Mouse (Mus musculus): ENCODE measurements around the gene Tns3. TPM values are rescaled to one million over a fixed set of nuclear protein-coding genes. Genes with fewer than 3 reads are reported as not detected.

Tns3 gene
- polyA plus RNA-seq, 1 experiment = 29.2 TPM

DNA sequence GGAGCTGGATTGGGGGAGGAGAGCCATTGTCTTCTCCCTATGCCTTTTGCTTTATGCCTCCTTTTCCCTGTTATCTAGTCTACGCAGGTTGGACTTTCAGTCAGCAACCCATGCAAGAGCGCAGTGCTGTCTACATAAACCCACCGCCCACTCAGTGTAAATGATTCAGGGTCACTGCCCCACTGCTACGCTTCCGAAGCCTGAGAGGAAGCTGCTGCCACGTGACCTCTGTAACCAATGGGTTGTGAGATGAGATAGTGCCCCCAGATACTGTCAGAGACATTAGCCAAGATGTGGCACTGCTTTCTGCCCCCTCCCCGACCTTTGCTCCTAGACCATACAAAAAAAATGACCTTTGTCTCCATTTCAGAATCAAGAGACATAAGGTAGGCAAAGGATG is 268.0 kb downstream of the Tns3 start:
- no peak for DNase-seq
- Histone ChIP-seq H3K27ac (ENCODE audit: insufficient read depth, low read length) (no peak overlapping the region), H3K27me3 (ENCODE audit: control insufficient read depth, insufficient read depth, low read length) (no peaks in the 10 kb centered on the region), H3K4me3 (replicated peaks; ENCODE audit: insufficient read depth, low read depth, low read length) (no peak overlapping the region), H3K4me1 (ENCODE audit: control insufficient read depth, insufficient read depth, low read length) (no peaks in the 10 kb centered on the region)
- TF ChIP-seq POLR2A (IDR thresholded peaks at IDR 0.05; ENCODE audit: borderline replicate concordance, insufficient read depth, low read length) (no peak), CTCF (IDR thresholded peaks at IDR 0.05; ENCODE audit: borderline replicate concordance, insufficient read depth, low read depth, low read length) (no peak)
- 88% methylated on average over 7 of the region's 7 CpGs for WGBS

- DNase-seq = no peak
- TF ChIP-seq CTCF (IDR thresholded peaks at IDR 0.05; ENCODE audit: borderline replicate concordance, insufficient read depth, low read depth, low read length) = no peak
- no peak for TF ChIP-seq POLR2A (IDR thresholded peaks at IDR 0.05; ENCODE audit: borderline replicate concordance, insufficient read depth, low read length)
- Histone ChIP-seq H3K4me3 (replicated peaks; ENCODE audit: insufficient read depth, low read depth, low read length) (no peak overlapping the region), H3K27ac (ENCODE audit: insufficient read depth, low read length) (no peak overlapping the region), H3K4me1 (ENCODE audit: control insufficient read depth, insufficient read depth, low read length) (no peaks in the 10 kb centered on the region), H3K27me3 (ENCODE audit: control insufficient read depth, insufficient read depth, low read length) (no peaks in the 10 kb centered on the region)
- WGBS = 76% methylated on average over 5 of the region's 5 CpGs
These were observed 272.8 kb downstream of the Tns3 start for GRCm38 (mm10) chr11:8391564-8391963.

GRCm38 (mm10) chr11:8385891-8386405 is 278.4 kb downstream of the Tns3 start:
- WGBS = 31% methylated on average over 7 of the region's 7 CpGs
- no peak overlapping the region for H3K27ac ChIP-seq (ENCODE audit: insufficient read depth, low read length)
- TF ChIP-seq CTCF (IDR thresholded peaks at IDR 0.05; ENCODE audit: borderline replicate concordance, insufficient read depth, low read depth, low read length) (no peak), POLR2A (IDR thresholded peaks at IDR 0.05; ENCODE audit: borderline replicate concordance, insufficient read depth, low read length) (no peak)
- no peaks in the 10 kb centered on the region for H3K27me3 ChIP-seq (ENCODE audit: control insufficient read depth, insufficient read depth, low read length)
- no peaks in the 10 kb centered on the region for H3K4me1 ChIP-seq (ENCODE audit: control insufficient read depth, insufficient read depth, low read length)
- H3K4me3 ChIP-seq (replicated peaks; ENCODE audit: insufficient read depth, low read depth, low read length) = no peak overlapping the region
- peak in 1 of 2 experiments; percentile 0 for DNase-seq
